Mouse (Mus musculus): ENCODE results near the gene Lrrc1. TPM values are rescaled to one million over a fixed set of nuclear protein-coding genes. Genes with fewer than 3 reads are reported as not detected.
A peak's percentile ranks its signal among the peaks of the same experiment; 100 is the strongest.

The Lrrc1 gene
- total and polyA plus RNA-seq, 3 experiments, result 5.3 to 12.1 TPM; not detected in 1

- no peaks in the 10 kb centered on the region for H3K9me3 ChIP-seq (replicated peaks; ENCODE audit: insufficient read depth, low read length)
- peaks cover 0 to 5% of the 10 kb centered on the region in 2 experiments; a peak in 1 of 4 replicates for H3K36me3 ChIP-seq (ENCODE audit: control insufficient read depth in 1 of 2, insufficient read depth in 2 of 2, low read length in 2 of 2)
- H3K9ac ChIP-seq (ENCODE audit: control insufficient read depth, low read depth, low read length, poor library complexity, severe bottlenecking), result no peak overlapping the region
- no peak overlapping the region for H3K27ac ChIP-seq (ENCODE audit: control insufficient read depth, low read depth, low read length)
- H3K27me3 ChIP-seq (ENCODE audit: control insufficient read depth in 1 of 2, insufficient read depth in 2 of 2, low read length in 2 of 2), result no peaks in the 10 kb centered on the region
- H3K4me1 ChIP-seq (ENCODE audit: control insufficient read depth in 1 of 2, insufficient read depth in 2 of 2, low read length in 2 of 2), result peaks cover 2 to 8% of the 10 kb centered on the region in 2 experiments; a peak in 3 of 4 replicates
- H3K79me2 ChIP-seq (ENCODE audit: control insufficient read depth, insufficient read depth, low read length, poor library complexity), result no peaks in the 10 kb centered on the region
- DNase-seq (ENCODE audit: low read depth, low spot score), result no peak
- no peak for TF ChIP-seq CHD1 (IDR thresholded peaks at IDR 0.05; ENCODE audit: low read depth, low read length)
- TF ChIP-seq SMC3 (IDR thresholded peaks at IDR 0.05; ENCODE audit: low read depth, low read length), result no peak
- TF ChIP-seq HCFC1 (IDR thresholded peaks at IDR 0.05; ENCODE audit: low read depth, low read length), result no peak
- TF ChIP-seq TCF12 (IDR thresholded peaks at IDR 0.05; ENCODE audit: low read depth, low read length), result no peak
- TF ChIP-seq MAFK (IDR thresholded peaks at IDR 0.05; ENCODE audit: borderline replicate concordance, low read depth, low read length), result no peak
- TF ChIP-seq POLR2AphosphoS2 (IDR thresholded peaks at IDR 0.05; ENCODE audit: low read length), result no peak
- no peak for TF ChIP-seq SIN3A (IDR thresholded peaks at IDR 0.05; ENCODE audit: low read length)
- TF ChIP-seq MXI1 (IDR thresholded peaks at IDR 0.05; ENCODE audit: low read depth, low read length), result no peak
- no peak for TF ChIP-seq UBTF (IDR thresholded peaks at IDR 0.05; ENCODE audit: borderline replicate concordance, insufficient read depth, low read depth, low read length)
- TF ChIP-seq RAD21 (IDR thresholded peaks at IDR 0.05; ENCODE audit: low read depth, low read length), result no peak
- TF ChIP-seq MYB (IDR thresholded peaks at IDR 0.05; ENCODE audit: low read depth, low read length), result no peak
- no peak for TF ChIP-seq POLR2A (IDR thresholded peaks at IDR 0.05; ENCODE audit: control insufficient read depth in 1 of 2, insufficient read depth in 1 of 2, low read depth in 1 of 2, low read length in 2 of 2, poor library complexity in 1 of 2)
- TF ChIP-seq CHD2 (IDR thresholded peaks at IDR 0.05; ENCODE audit: low read length), result no peak
- no peak for TF ChIP-seq NRF1 (IDR thresholded peaks at IDR 0.05; ENCODE audit: insufficient read depth, low read depth, low read length, poor library complexity, severe bottlenecking)
- no peak for TF ChIP-seq GABPA (IDR thresholded peaks at IDR 0.05; ENCODE audit: low read depth, low read length)
- no peak for TF ChIP-seq ELF1 (IDR thresholded peaks at IDR 0.05; ENCODE audit: low read depth, low read length)
- no peak overlapping the region for H3K4me3 ChIP-seq (ENCODE audit: control insufficient read depth in 1 of 2, insufficient read depth in 1 of 2, low read depth in 2 of 2, low read length in 2 of 2)
Observed at GRCm38 (mm10) chr9:77535021-77535744, 9.5 kb downstream of the Lrrc1 start.

DNA sequence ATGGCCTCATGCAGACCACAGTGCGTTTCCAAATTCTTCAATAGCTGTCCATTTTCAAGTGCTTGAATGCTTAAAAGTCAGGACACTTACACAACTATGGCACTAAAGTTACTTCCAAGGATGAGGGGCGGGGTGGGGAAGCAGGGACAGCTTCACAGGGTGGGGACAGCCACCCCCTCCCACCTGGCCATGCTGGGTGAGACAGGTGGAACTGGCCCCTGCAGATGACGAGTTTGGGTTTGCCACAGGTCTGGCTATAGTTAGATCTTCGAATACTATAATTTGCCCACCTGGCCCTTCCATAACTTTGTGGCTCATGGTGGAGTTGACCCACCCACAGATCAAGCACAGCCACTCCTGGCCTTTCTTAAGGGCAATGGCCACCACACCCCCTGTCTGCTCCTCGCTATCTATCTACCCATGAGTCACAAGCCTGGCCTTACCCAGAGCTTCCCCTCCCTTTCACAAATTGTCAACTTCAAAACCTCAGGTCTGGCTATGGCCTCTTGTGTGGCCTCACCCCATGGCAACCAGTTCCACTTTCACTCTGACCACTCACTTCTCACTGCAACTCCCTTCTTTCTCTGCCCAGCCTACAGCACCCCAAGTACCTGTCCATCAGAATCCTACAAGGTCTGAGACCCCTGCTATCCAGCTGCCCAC lies 16.2 kb downstream of the Lrrc1 start:
- no peak overlapping the region for H3K4me3 ChIP-seq (ENCODE audit: control insufficient read depth in 1 of 2, insufficient read depth in 1 of 2, low read depth in 2 of 2, low read length in 2 of 2)
- H3K9me3 ChIP-seq (replicated peaks; ENCODE audit: insufficient read depth, low read length), result no peaks in the 10 kb centered on the region
- 0 out of 4 replicates have a peak, but pooled peaks of 1 of the 2 experiments have one; percentile 12 for TF ChIP-seq EP300 (IDR thresholded peaks at IDR 0.05; ENCODE audit: low read depth in 1 of 2, low read length in 2 of 2)
- no peak for TF ChIP-seq TCF12 (IDR thresholded peaks at IDR 0.05; ENCODE audit: low read depth, low read length)
- 0 out of 2 replicates have a peak, but pooled peaks have one; percentile 35 for TF ChIP-seq ETS1 (IDR thresholded peaks at IDR 0.05; ENCODE audit: low read depth, low read length)
- no peak; the same call in 1 of the 2 replicates for TF ChIP-seq MAZ (IDR thresholded peaks at IDR 0.05; ENCODE audit: low read depth, low read length)
- no peak for TF ChIP-seq ZMIZ1 (IDR thresholded peaks at IDR 0.05; ENCODE audit: low read depth, low read length)
- no peak overlapping the region for H3K9ac ChIP-seq (ENCODE audit: control insufficient read depth, low read depth, low read length, poor library complexity, severe bottlenecking)
- peak; percentile 58 for DNase-seq (ENCODE audit: low read depth, low spot score)
- H3K4me1 ChIP-seq (ENCODE audit: control insufficient read depth in 1 of 2, insufficient read depth in 2 of 2, low read length in 2 of 2), result peaks cover 8 to 34% of the 10 kb centered on the region in 2 experiments
- no peaks in the 10 kb centered on the region; the same call in 1 of the 2 replicates for H3K79me2 ChIP-seq (ENCODE audit: control insufficient read depth, insufficient read depth, low read length, poor library complexity)
- H3K36me3 ChIP-seq (ENCODE audit: control insufficient read depth in 1 of 2, insufficient read depth in 2 of 2, low read length in 2 of 2), result peaks cover 0 to 30% of the 10 kb centered on the region in 2 experiments; a peak in 2 of 4 replicates
- H3K27ac ChIP-seq (ENCODE audit: control insufficient read depth, low read depth, low read length), result peak overlapping the region; percentile 10; the same call in 1 of the 2 replicates
- H3K27me3 ChIP-seq (ENCODE audit: control insufficient read depth in 1 of 2, insufficient read depth in 2 of 2, low read length in 2 of 2), result no peaks in the 10 kb centered on the region

Data from MEL (cell line).